Mouse (Mus musculus) duodenum, adult 2 months (tissue): ENCODE results near the gene Hecw2. TPM values are rescaled to one million over a fixed set of nuclear protein-coding genes. Genes with fewer than 3 reads are reported as not detected.

Source experiments
- polyA plus RNA-seq: library from polyadenylated mRNA; depleted of rRNA; stranded (reverse); fragments of >200 nt; gene quantifications from 2 replicates; pipeline ENCODE4 v1.2.3, GENCODE M21; 2012; ENCODE audit warnings: low replicate concordance; rRNA removed

Hecw2 gene
- polyA plus RNA-seq, result 0.09 and 0.17 TPM in 2 replicates

DNA sequence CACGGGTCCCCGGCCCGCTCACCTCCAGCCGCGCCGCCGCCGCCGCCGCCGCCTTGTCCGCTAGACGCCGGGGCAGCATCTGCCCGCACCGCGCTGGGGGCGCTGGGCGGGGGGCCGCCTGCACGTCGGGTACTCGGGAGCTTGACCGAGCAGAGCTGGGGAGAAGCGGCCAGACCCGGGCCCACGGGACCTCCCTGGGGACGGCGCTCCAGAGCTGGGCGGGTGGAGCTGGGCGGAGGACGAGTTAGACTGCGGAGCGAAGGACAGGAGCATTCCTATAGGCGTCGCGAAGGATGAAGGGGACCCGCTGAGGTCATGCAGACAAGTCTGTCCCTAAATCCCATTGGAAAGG, at the start of gene Hecw2:
Hecw2 (minus strand) TSS at position 215 of the 352 bp plus-strand sequence.

DNA sequence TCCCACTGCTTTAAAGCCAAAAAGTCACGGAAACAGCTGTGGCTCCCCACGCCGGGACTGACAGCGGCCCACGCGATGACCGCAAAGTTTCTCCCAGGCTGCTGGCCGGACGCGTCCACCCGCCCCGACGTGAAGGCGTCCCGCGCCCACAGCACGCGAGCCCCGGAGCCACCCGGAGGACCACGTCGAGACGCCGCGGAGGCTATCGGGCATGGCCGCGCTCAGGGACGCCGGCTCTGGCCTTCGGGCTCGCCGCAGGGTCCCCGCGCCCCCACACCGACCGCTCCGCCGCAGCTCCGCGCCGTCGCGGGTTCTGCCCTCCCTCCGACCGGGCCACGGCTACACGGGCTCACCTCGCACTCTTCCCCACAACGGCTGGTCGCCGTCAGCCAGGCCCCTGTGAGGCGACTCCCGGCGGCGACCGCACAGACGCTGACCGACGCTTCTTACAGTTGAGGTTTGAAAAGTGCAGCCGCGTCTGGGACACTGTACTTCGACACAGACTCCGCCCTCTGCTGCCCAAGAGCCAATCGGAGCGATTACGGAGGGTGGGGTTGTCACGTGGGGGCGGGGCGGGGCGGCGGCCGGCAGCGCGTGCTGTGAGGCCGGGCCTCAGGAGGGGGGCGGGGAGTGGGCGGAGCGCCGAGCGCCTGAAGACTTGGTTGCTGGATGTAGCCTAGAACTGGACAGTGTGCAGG, 410.1 kb downstream of the Hecw2 start, which contains the start of gene Stk17b:
Stk17b (minus strand) TSS at position 504 of the 698 bp plus-strand sequence.

Other genes with a start within 250 kb of the Hecw2 start
- not detected in 2 replicates for gene Ccdc150, start 55.5 kb upstream of the Hecw2 start, polyA plus RNA-seq
- 0.84 and 1.0 TPM in 2 replicates for gene Gtf3c3, start 243.8 kb upstream of the Hecw2 start, polyA plus RNA-seq